Mouse (Mus musculus) heart, embryonic 10.5 days (tissue): ENCODE results near the gene Ankrd33b. TPM values are rescaled to one million over a fixed set of nuclear protein-coding genes. Genes with fewer than 3 reads are reported as not detected.

Experiments
- DNase-seq: peaks from one replicate; pipeline ENCODE4 v3.0.0-alpha.2; 2017; ENCODE audit warnings: low spot score
- H3K27ac ChIP-seq: fragments of 300-500 bp; sonication (generic); 2 replicates; pipeline ENCODE4 v1.5.1; 2016; ENCODE audit warnings: mild to moderate bottlenecking
- H3K27me3 ChIP-seq: fragments of 300-500 bp; sonication (generic); 2 replicates; pipeline ENCODE4 v1.6.1; 2016; ENCODE audit warnings: mild to moderate bottlenecking; ENCODE audit not compliant: poor library complexity, insufficient read depth, severe bottlenecking
- H3K36me3 ChIP-seq: fragments of 300-500 bp; sonication (generic); 2 replicates; pipeline ENCODE4 v1.6.1; 2016; ENCODE audit warnings: mild to moderate bottlenecking, moderate library complexity
- H3K4me1 ChIP-seq: fragments of 300-500 bp; sonication (generic); 2 replicates; pipeline ENCODE4 v1.6.1; 2016; ENCODE audit warnings: mild to moderate bottlenecking
- H3K4me3 ChIP-seq: fragments of 300-500 bp; sonication (generic); 2 replicates; pipeline ENCODE4 v1.5.1; 2016; ENCODE audit warnings: mild to moderate bottlenecking, moderate library complexity
- H3K9me3 ChIP-seq: fragments of 300-500 bp; sonication (generic); 2 replicates; pipeline ENCODE4 v1.6.1; 2016; ENCODE audit warnings: mild to moderate bottlenecking, moderate library complexity
- WGBS: fragments of 180-500 bp; shearing (Covaris S2); methylation state at CpG from one replicate; pipeline ENCODE4 v1.1.7; 2016; 5-methylcytosine and 5-hydroxymethylcytosine counted together
- polyA plus RNA-seq: library from polyadenylated mRNA; unstranded; fragments of >200 nt; fragmentation: Nextera tagmentation; extraction: Ambion mirVana; gene quantifications from 2 replicates; pipeline ENCODE4 v1.2.1, GENCODE M21; 2016

Gene Ankrd33b
- polyA plus RNA-seq, 1 experiment from 2014 or later = 1.8 TPM

GRCm38 (mm10) chr15:31258693-31259439, 108.7 kb downstream of the Ankrd33b start:
- Histone ChIP-seq H3K4me3 (no peak overlapping the region), H3K36me3 (no peaks in the 10 kb centered on the region), H3K27ac (no peak overlapping the region), H3K9me3 (no peaks in the 10 kb centered on the region), H3K4me1 (peaks cover 18% of the 10 kb centered on the region), H3K27me3 (no peaks in the 10 kb centered on the region)
- DNase-seq = no peak
- WGBS = 76% methylated on average over 18 of the region's 18 CpGs

GRCm38 (mm10) chr15:31258029-31258692, 109.4 kb downstream of the Ankrd33b start:
- no peaks in the 10 kb centered on the region for H3K27me3 ChIP-seq
- H3K9me3 ChIP-seq = no peaks in the 10 kb centered on the region
- no peak overlapping the region for H3K27ac ChIP-seq
- H3K4me3 ChIP-seq = no peak overlapping the region
- DNase-seq = no peak
- no peaks in the 10 kb centered on the region for H3K36me3 ChIP-seq
- WGBS = 76% methylated on average over 21 of the region's 21 CpGs
- H3K4me1 ChIP-seq = peaks cover 23% of the 10 kb centered on the region

GRCm38 (mm10) chr15:31257329-31257728, 110.2 kb downstream of the Ankrd33b start:
- Histone ChIP-seq H3K4me3 (no peak overlapping the region), H3K9me3 (no peaks in the 10 kb centered on the region), H3K27ac (no peak overlapping the region), H3K4me1 (peaks cover 29% of the 10 kb centered on the region), H3K27me3 (no peaks in the 10 kb centered on the region), H3K36me3 (no peaks in the 10 kb centered on the region)
- 87% methylated on average over 1 of the region's 1 CpGs for WGBS
- no peak for DNase-seq

- Histone ChIP-seq H3K4me1 (peaks cover 25% of the 10 kb centered on the region), H3K36me3 (no peaks in the 10 kb centered on the region), H3K9me3 (no peaks in the 10 kb centered on the region), H3K4me3 (no peak overlapping the region), H3K27me3 (no peaks in the 10 kb centered on the region), H3K27ac (no peak overlapping the region)
- DNase-seq = no peak
- WGBS = 64% methylated on average over 6 of the region's 6 CpGs
Measured at GRCm38 (mm10) chr15:31255762-31256161, 111.8 kb downstream of the Ankrd33b start.

GRCm38 (mm10) chr15:31254939-31255535, 112.5 kb downstream of the Ankrd33b start:
- Histone ChIP-seq H3K9me3 (no peaks in the 10 kb centered on the region), H3K36me3 (no peaks in the 10 kb centered on the region), H3K27me3 (no peaks in the 10 kb centered on the region), H3K4me1 (peaks cover 30% of the 10 kb centered on the region), H3K4me3 (no peak overlapping the region), H3K27ac (no peak overlapping the region)
- no peak for DNase-seq
- 86% methylated on average over 9 of the region's 9 CpGs for WGBS

GRCm38 (mm10) chr15:31253963-31254362, 113.6 kb downstream of the Ankrd33b start:
- no peaks in the 10 kb centered on the region for H3K36me3 ChIP-seq
- peaks cover 30% of the 10 kb centered on the region for H3K4me1 ChIP-seq
- DNase-seq = no peak
- H3K4me3 ChIP-seq = no peak overlapping the region
- H3K27me3 ChIP-seq = no peaks in the 10 kb centered on the region
- no peaks in the 10 kb centered on the region for H3K9me3 ChIP-seq
- 90% methylated on average over 4 of the region's 4 CpGs for WGBS
- no peak overlapping the region for H3K27ac ChIP-seq

GRCm38 (mm10) chr15:31253380-31253779, 114.1 kb downstream of the Ankrd33b start:
- H3K4me3 ChIP-seq = no peak overlapping the region

GRCm38 (mm10) chr15:31252590-31253311, 114.8 kb downstream of the Ankrd33b start:
- 54% methylated on average over 16 of the region's 16 CpGs for WGBS
- Histone ChIP-seq H3K36me3 (no peaks in the 10 kb centered on the region), H3K4me1 (peaks cover 22% of the 10 kb centered on the region), H3K9me3 (no peaks in the 10 kb centered on the region), H3K4me3 (no peak overlapping the region), H3K27me3 (no peaks in the 10 kb centered on the region), H3K27ac (no peak overlapping the region)
- DNase-seq = no peak

More at GRCm38 (mm10) chr15:31253380-31253779, 114.1 kb downstream of the Ankrd33b start:
- no peaks in the 10 kb centered on the region for H3K9me3 ChIP-seq
- DNase-seq = no peak
- WGBS = 67% methylated on average over 8 of the region's 8 CpGs
- H3K36me3 ChIP-seq = no peaks in the 10 kb centered on the region
- 0 out of 2 replicates have a peak overlapping the region, but pooled peaks have one; percentile 10 for H3K27ac ChIP-seq
- no peaks in the 10 kb centered on the region for H3K27me3 ChIP-seq
- H3K4me1 ChIP-seq = peaks cover 28% of the 10 kb centered on the region

GRCm38 (mm10) chr15:31251189-31251588, 116.3 kb downstream of the Ankrd33b start:
- no peak for DNase-seq
- WGBS = 91% methylated on average over 6 of the region's 6 CpGs
- H3K27ac ChIP-seq = no peak overlapping the region
- no peak overlapping the region for H3K4me3 ChIP-seq
- H3K4me1 ChIP-seq = peaks cover 31% of the 10 kb centered on the region
- no peaks in the 10 kb centered on the region for H3K36me3 ChIP-seq
- H3K27me3 ChIP-seq = no peaks in the 10 kb centered on the region
- no peaks in the 10 kb centered on the region for H3K9me3 ChIP-seq

GRCm38 (mm10) chr15:31250676-31251075, 116.8 kb downstream of the Ankrd33b start:
- Histone ChIP-seq H3K4me3 (no peak overlapping the region), H3K4me1 (peaks cover 36% of the 10 kb centered on the region), H3K27me3 (no peaks in the 10 kb centered on the region), H3K36me3 (no peaks in the 10 kb centered on the region), H3K27ac (no peak overlapping the region), H3K9me3 (no peaks in the 10 kb centered on the region)
- 83% methylated on average over 3 of the region's 3 CpGs for WGBS
- no peak for DNase-seq

GRCm38 (mm10) chr15:31250027-31250426, 117.5 kb downstream of the Ankrd33b start:
- H3K4me1 ChIP-seq = peaks cover 37% of the 10 kb centered on the region
- no peak for DNase-seq
- no peak overlapping the region for H3K27ac ChIP-seq
- H3K4me3 ChIP-seq = no peak overlapping the region
- H3K9me3 ChIP-seq = no peaks in the 10 kb centered on the region
- H3K27me3 ChIP-seq = no peaks in the 10 kb centered on the region
- WGBS = 84% methylated on average over 2 of the region's 2 CpGs
- H3K36me3 ChIP-seq = no peaks in the 10 kb centered on the region

GRCm38 (mm10) chr15:31248882-31249281, 118.6 kb downstream of the Ankrd33b start:
- Histone ChIP-seq H3K27me3 (no peaks in the 10 kb centered on the region), H3K4me1 (peaks cover 41% of the 10 kb centered on the region), H3K36me3 (no peaks in the 10 kb centered on the region), H3K9me3 (no peaks in the 10 kb centered on the region), H3K27ac (no peak overlapping the region), H3K4me3 (no peak overlapping the region)
- DNase-seq = no peak
- 72% methylated on average over 7 of the region's 7 CpGs for WGBS
